Mouse (Mus musculus) limb, embryonic 14.5 days (tissue): ENCODE measurements at regions not wholly inside any gene's neighbourhood (a gene's known extent, or its start where the extent isn't known, plus 50 kb on each side); places are given as distances from the start of the nearest gene placed in this dataset.

Experiments used
- ATAC-seq: fragments of 200-750 bp; cut with Nextera tagmentation; 2 replicates; pipeline ENCODE4 v1.8.0; 2017; ENCODE audit warnings: low read depth, moderate number of reproducible peaks, moderate TSS enrichment; ENCODE audit not compliant: low FRiP score
- DNase-seq: peaks from one replicate; pipeline ENCODE4 v3.0.0-alpha.2; 2015; ENCODE audit warnings: low spot score
- H3K27ac ChIP-seq: fragments of 300-500 bp; sonication (generic); replicated peaks from 2 replicates; pipeline ENCODE4 v1.5.1; 2014; ENCODE audit warnings: low read depth, mild to moderate bottlenecking, low read length, moderate library complexity, mixed read lengths
- H3K27me3 ChIP-seq: fragments of 300-500 bp; sonication (generic); 2 replicates; pipeline ENCODE4 v1.6.1; 2014; ENCODE audit warnings: low read length, mixed read lengths; ENCODE audit not compliant: control insufficient read depth, insufficient read depth
- H3K36me3 ChIP-seq: fragments of 300-500 bp; sonication (generic); 2 replicates; pipeline ENCODE4 v1.6.1; 2014; ENCODE audit warnings: mild to moderate bottlenecking, low read length, moderate library complexity, mixed read lengths; ENCODE audit not compliant: control insufficient read depth, insufficient read depth
- H3K4me1 ChIP-seq: fragments of 300-500 bp; sonication (generic); 2 replicates; pipeline ENCODE4 v1.6.1; 2014; ENCODE audit warnings: antibody characterized with exemption, low read length, mixed read lengths; ENCODE audit not compliant: control insufficient read depth, insufficient read depth
- H3K4me2 ChIP-seq: fragments of 300-500 bp; sonication (generic); replicated peaks from 2 replicates; pipeline ENCODE4 v1.6.1; 2014; ENCODE audit warnings: low read depth, mild to moderate bottlenecking, low read length, moderate library complexity; ENCODE audit not compliant: severe bottlenecking
- H3K4me3 ChIP-seq: fragments of 300-500 bp; sonication (generic); replicated peaks from 2 replicates; pipeline ENCODE4 v1.5.1; 2014; ENCODE audit warnings: low read length
- H3K9ac ChIP-seq: fragments of 300-500 bp; sonication (generic); 2 replicates; pipeline ENCODE4 v1.6.1; 2014; ENCODE audit warnings: mild to moderate bottlenecking, low read depth, low read length, moderate library complexity; ENCODE audit not compliant: severe bottlenecking
- H3K9me3 ChIP-seq: fragments of 300-500 bp; sonication (generic); 2 replicates; pipeline ENCODE4 v1.6.1; 2016; ENCODE audit warnings: low read length; ENCODE audit not compliant: control insufficient read depth
- POLR2A ChIP-seq: fragments of 200-500 bp; IDR thresholded peaks from 2 replicates; pipeline ENCODE4 v1.8.0; 2012; ENCODE audit warnings: inconsistent platforms, mild to moderate bottlenecking, moderate library complexity, borderline replicate concordance; ENCODE audit not compliant: insufficient read depth, insufficient read length; ENCODE audit errors: extremely low read depth
- WGBS: fragments of 180-500 bp; shearing (Covaris S2); extraction: QIAGEN DNeasy Blood & Tissue Kit; methylation state at CpG from one replicate; pipeline ENCODE4 v1.1.7; 2014; 5-methylcytosine and 5-hydroxymethylcytosine counted together

DNA sequence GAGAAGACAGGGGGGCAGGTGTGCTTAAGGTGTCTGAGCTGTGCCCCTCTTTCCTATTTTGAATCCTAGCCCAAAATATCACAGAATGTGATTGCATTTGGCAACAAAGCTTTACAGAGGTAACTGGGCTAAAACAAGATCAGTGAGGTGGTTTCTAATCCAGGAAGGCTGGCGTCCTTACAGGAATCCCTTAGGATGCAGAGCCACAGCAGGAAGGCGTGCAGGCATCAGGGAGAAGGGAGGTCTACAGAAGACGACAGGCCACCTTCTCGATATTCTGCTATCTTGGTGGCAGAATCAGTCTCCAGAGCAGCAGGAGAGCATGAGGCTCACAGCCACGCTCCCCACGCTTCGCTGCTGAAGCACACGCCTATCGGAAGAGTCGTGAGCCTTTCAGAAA, 189.6 kb upstream of the Serp2 start:
- no peak overlapping the region for H3K27ac ChIP-seq
- H3K27me3 ChIP-seq = no peaks in the 10 kb centered on the region
- no peak for DNase-seq
- H3K4me3 ChIP-seq = no peak overlapping the region
- no peaks in the 10 kb centered on the region for H3K36me3 ChIP-seq
- H3K4me1 ChIP-seq = peaks cover 9% of the 10 kb centered on the region
- WGBS = 89% methylated on average over 10 of the region's 10 CpGs
- TF ChIP-seq POLR2A = no peak
- no peak for ATAC-seq
- H3K9me3 ChIP-seq = no peaks in the 10 kb centered on the region
- H3K4me2 ChIP-seq = no peak overlapping the region
- H3K9ac ChIP-seq = no peak overlapping the region

DNA sequence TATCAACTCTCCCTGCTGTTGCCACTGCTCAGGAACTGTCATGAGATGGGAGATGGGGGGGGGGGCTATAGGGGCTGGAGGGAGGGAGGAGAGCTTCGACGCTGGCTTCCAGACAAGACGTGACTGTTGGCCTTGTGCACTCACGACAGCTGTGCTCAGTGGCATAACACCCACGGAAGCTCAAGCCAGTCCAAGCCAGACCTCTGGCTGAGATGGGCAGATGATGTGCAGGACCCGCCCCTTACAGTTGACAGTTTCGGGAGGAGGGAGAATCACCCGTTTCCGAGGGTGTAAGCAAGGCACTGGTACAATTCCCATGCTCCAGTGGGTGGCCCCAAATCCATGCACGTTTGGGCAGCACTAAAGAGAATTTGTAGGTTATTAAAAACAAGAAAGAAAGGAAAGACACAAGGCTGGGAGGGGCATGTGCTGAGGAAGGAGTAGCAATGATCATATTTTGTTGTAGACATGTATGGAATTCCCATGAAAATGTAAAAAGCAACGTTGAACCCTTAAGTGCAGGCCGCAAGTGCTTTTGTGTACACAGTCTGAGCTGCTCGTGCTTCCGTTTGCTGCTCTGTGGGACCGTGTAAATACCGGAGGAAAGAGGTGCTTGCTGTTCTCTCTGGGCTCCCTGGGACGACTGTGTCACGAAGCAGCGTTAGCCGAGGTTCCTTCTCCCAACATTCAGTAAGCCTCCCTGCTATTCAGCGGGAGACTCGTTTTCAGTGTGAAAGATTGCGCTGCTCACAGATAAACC, 188.2 kb upstream of the Serp2 start:
- H3K9me3 ChIP-seq = no peaks in the 10 kb centered on the region
- no peaks in the 10 kb centered on the region for H3K36me3 ChIP-seq
- DNase-seq = no peak
- H3K4me3 ChIP-seq = no peak overlapping the region
- 0 out of 2 replicates have a peak, but pooled peaks have one; percentile 34 for ATAC-seq
- peaks cover 9% of the 10 kb centered on the region for H3K4me1 ChIP-seq
- H3K9ac ChIP-seq = no peak overlapping the region
- H3K4me2 ChIP-seq = no peak overlapping the region
- no peak for TF ChIP-seq POLR2A
- peak overlapping the region; percentile 35 for H3K27ac ChIP-seq
- WGBS = 69% methylated on average over 23 of the region's 23 CpGs
- no peaks in the 10 kb centered on the region for H3K27me3 ChIP-seq

DNA sequence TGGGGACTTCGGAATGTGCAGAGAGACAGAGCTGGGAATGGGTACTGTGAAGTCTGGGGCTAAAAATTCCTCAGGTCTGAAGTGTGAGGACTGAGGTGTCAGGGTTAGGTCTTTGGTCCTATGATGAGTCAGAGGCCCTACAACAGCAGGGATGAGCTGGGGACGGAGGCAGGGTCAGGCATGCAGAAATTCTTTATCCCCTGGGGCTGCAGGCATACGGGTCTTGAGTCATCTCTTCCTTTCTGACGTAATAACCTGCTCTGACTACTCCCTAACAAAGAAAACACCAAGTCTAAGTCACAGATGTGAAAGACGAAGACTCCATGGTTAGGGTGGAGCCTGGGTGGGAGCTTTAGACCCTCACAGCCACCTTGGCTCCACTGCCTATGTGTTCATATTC, 185.6 kb upstream of the Serp2 start:
- H3K27ac ChIP-seq = no peak overlapping the region
- peaks cover 9% of the 10 kb centered on the region for H3K4me1 ChIP-seq
- DNase-seq = no peak
- H3K4me3 ChIP-seq = no peak overlapping the region
- H3K36me3 ChIP-seq = no peaks in the 10 kb centered on the region
- ATAC-seq = no peak
- TF ChIP-seq POLR2A = no peak
- no peak overlapping the region for H3K4me2 ChIP-seq
- H3K9ac ChIP-seq = no peak overlapping the region
- H3K27me3 ChIP-seq = no peaks in the 10 kb centered on the region
- 75% methylated on average over 5 of the region's 5 CpGs for WGBS
- no peaks in the 10 kb centered on the region for H3K9me3 ChIP-seq

DNA sequence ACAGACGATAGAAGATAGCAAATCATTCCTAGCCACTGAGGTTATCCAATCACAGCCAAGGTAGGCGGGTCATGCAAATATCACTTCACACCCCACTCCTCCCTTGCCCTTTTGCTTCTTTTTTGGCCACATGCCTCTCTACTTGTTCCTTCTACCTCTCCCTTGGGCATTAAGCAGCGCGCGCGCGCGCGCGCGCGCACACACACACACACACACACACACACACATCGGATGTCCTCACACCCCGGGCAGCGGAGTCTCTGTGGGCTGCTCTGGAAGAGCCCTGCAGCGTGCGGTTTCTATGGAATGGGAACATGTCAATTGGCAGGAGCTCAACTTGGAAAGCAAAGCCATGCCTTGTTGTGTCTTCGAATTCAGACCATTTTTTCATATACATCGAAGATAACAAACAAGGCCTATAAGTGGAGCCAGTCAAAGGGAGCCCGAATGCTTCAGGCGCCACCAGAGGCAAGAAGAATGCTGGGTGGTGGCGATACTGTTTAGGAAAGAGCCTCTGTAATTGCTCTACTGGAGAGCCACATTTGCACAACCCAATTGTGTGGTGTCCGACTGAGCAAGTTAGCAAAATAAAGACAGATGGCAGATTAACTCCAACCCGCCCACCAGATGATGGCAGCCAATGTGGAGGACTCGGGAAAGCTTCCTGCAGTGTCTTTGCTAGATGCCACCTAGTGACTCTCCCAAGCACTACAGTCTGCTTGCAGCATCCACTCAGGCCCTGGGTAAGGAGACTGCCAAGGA, 183.3 kb upstream of the Serp2 start:
- Histone ChIP-seq H3K4me2 (0 out of 2 replicates have a peak overlapping the region, but pooled peaks have one; percentile 1), H3K4me1 (peaks cover 5% of the 10 kb centered on the region), H3K4me3 (no peak overlapping the region), H3K36me3 (no peaks in the 10 kb centered on the region), H3K9me3 (no peaks in the 10 kb centered on the region), H3K27me3 (no peaks in the 10 kb centered on the region), H3K9ac (no peak overlapping the region), H3K27ac (no peak overlapping the region)
- ATAC-seq (0 out of 2 replicates have a peak, but pooled peaks have one; percentile 12), DNase-seq (peak; percentile 71)
- no peak for TF ChIP-seq POLR2A
- WGBS = 72% methylated on average over 25 of the region's 25 CpGs

DNA sequence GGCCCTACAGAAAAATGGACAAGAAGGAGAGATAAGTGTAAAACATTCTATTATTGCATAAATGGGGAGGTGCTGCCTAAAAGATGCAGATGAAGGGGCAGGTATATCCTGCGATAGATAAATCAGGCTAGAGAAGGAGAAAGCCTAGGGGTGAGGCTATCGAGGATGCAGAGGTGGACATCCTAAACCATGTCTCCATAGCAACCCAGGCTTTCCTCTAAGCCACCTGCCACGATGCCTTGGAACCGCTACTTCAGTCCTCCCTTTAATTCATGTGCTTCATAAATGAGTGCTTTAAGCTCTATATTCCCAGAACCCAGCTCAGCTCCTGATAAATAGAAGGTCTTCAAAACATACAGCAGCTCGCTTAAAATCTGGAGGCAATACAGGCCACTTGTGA, 179.3 kb upstream of the Serp2 start:
- no peak overlapping the region for H3K4me2 ChIP-seq
- no peak for DNase-seq
- no peak overlapping the region for H3K27ac ChIP-seq
- ATAC-seq = no peak
- 87% methylated on average over 5 of the region's 5 CpGs for WGBS
- no peak overlapping the region for H3K9ac ChIP-seq
- no peaks in the 10 kb centered on the region for H3K9me3 ChIP-seq
- no peak for TF ChIP-seq POLR2A
- no peak overlapping the region for H3K4me3 ChIP-seq
- H3K4me1 ChIP-seq = no peaks in the 10 kb centered on the region
- H3K27me3 ChIP-seq = no peaks in the 10 kb centered on the region
- H3K36me3 ChIP-seq = no peaks in the 10 kb centered on the region
